Mouse (Mus musculus) left cerebral cortex, postnatal 36 days (tissue): Measurements from ENCODE around the gene Sncb. TPM values are rescaled to one million over a fixed set of nuclear protein-coding genes. Genes with fewer than 3 reads are reported as not detected.

ENCODE experiments used
- DNase-seq, 2 experiments: peaks; one replicate each; pipeline ENCODE4 v3.0.0; 2021 to 2022; ENCODE audit warnings: low spot score in 2 of 2, mixed read lengths in 1 of 2
- intact Hi-C: fragments of 180-260 bp; cut with DNase I; formaldehyde crosslinking; loops from one replicate; pipeline ENCODE4 v1.15.1; 2025
- total RNA-seq, 2 experiments: library from RNA; stranded (reverse); gene quantifications; 2 replicates each; pipeline ENCODE4 v1.2.3; 2021

Gene Sncb
- total RNA-seq, 2 experiments from 2014 or later, result 882 to 1,002 TPM

- no peak for DNase-seq
- intact Hi-C loops, result loop anchor here (5.0 kb wide), 1 partner anchor 43 kb away; no protein-coding TSS in a partner anchor
Measured at GRCm38 (mm10) chr13:54754169-54755080, 12.0 kb downstream of the Sncb start.

GRCm38 (mm10) chr13:54753733-54754132, 12.7 kb downstream of the Sncb start:
- intact Hi-C loops, result no loop called here
- DNase-seq, result peak in 1 of 2 experiments; percentile 7

- peak; percentile 85 to 87 for DNase-seq
- intact Hi-C loops, result no loop called here
Measured at GRCm38 (mm10) chr13:54752656-54753055, 13.7 kb downstream of the Sncb start.

- intact Hi-C loops, result no loop called here
- DNase-seq, result no peak
Measured at GRCm38 (mm10) chr13:54750699-54751098, 15.7 kb downstream of the Sncb start.

GRCm38 (mm10) chr13:54749864-54750411, 16.5 kb downstream of the Sncb start, which contains the start of gene Gprin1:
TSS of gene Gprin1 (minus strand) at chr13:54749874.
- intact Hi-C loops, result no loop called here
- no peak for DNase-seq

- peak in 1 of 2 experiments; percentile 85 for DNase-seq
- intact Hi-C loops, result no loop called here
Measured at GRCm38 (mm10) chr13:54749061-54749863, 17.1 kb downstream of the Sncb start.

GRCm38 (mm10) chr13:54748721-54749060, 17.7 kb downstream of the Sncb start:
- intact Hi-C loops, result no loop called here
- no peak for DNase-seq

- DNase-seq, result no peak
- intact Hi-C loops, result no loop called here
Measured at GRCm38 (mm10) chr13:54748190-54748589, 18.2 kb downstream of the Sncb start.

GRCm38 (mm10) chr13:54746896-54747295, 19.5 kb downstream of the Sncb start:
- intact Hi-C loops, result no loop called here

GRCm38 (mm10) chr13:54746110-54746509, 20.3 kb downstream of the Sncb start:
- intact Hi-C loops, result no loop called here
- DNase-seq, result no peak

More at GRCm38 (mm10) chr13:54746896-54747295, 19.5 kb downstream of the Sncb start:
- no peak for DNase-seq

GRCm38 (mm10) chr13:54738213-54738601, 28.2 kb downstream of the Sncb start:
- no peak for DNase-seq
- intact Hi-C loops, result no loop called here

- no peak for DNase-seq
- intact Hi-C loops, result no loop called here
Measured at GRCm38 (mm10) chr13:54737488-54738212, 28.7 kb downstream of the Sncb start.

- intact Hi-C loops, result no loop called here
- DNase-seq, result no peak
Measured at GRCm38 (mm10) chr13:54736931-54737330, 29.5 kb downstream of the Sncb start.

GRCm38 (mm10) chr13:54726131-54726530, 40.3 kb downstream of the Sncb start:
- intact Hi-C loops, result no loop called here

GRCm38 (mm10) chr13:54723143-54723542, 43.3 kb downstream of the Sncb start:
- no peak for DNase-seq
- intact Hi-C loops, result no loop called here

More at GRCm38 (mm10) chr13:54726131-54726530, 40.3 kb downstream of the Sncb start:
- no peak for DNase-seq

GRCm38 (mm10) chr13:54716916-54717315, 49.5 kb downstream of the Sncb start:
- intact Hi-C loops, result loop anchor here (2.0 to 10.0 kb wide), 4 partner anchors 40 to 458 kb away; no protein-coding TSS in a partner anchor
- DNase-seq, result peak; percentile 61 to 67

GRCm38 (mm10) chr13:54714996-54715395, 51.4 kb downstream of the Sncb start:
- DNase-seq, result no peak
- intact Hi-C loops, result loop anchor here (5.0 to 10.0 kb wide), 2 partner anchors 362 to 460 kb away; no protein-coding TSS in a partner anchor

- intact Hi-C loops, result loop anchor here (10.0 kb wide), 1 partner anchor 460 kb away; no protein-coding TSS in a partner anchor
- no peak for DNase-seq
Measured at GRCm38 (mm10) chr13:54714393-54714792, 52.0 kb downstream of the Sncb start.

GRCm38 (mm10) chr13:54710866-54711265, 55.5 kb downstream of the Sncb start:
- DNase-seq, result no peak
- intact Hi-C loops, result loop anchor here (10.0 kb wide), 1 partner anchor 464 kb away; no protein-coding TSS in a partner anchor
